Mouse (Mus musculus) liver, adult 2 months (tissue): ENCODE measurements around the gene Rps6kb2. TPM values are rescaled to one million over a fixed set of nuclear protein-coding genes. Genes with fewer than 3 reads are reported as not detected.

Experiments
- DNase-seq: peaks from one replicate; pipeline ENCODE4 v3.0.0-alpha.2; 2011; ENCODE audit warnings: low read depth, low spot score; ENCODE audit errors: extremely low read depth
- H3K27ac ChIP-seq: fragments of 200-500 bp; replicated peaks from 2 replicates; pipeline ENCODE4 v1.5.1; 2012; ENCODE audit warnings: low read depth, mild to moderate bottlenecking, control low read depth, inconsistent platforms, low read length; ENCODE audit not compliant: insufficient read depth
- H3K27me3 ChIP-seq: fragments of 200-500 bp; 2 replicates; pipeline ENCODE4 v1.6.1; 2012; ENCODE audit warnings: mild to moderate bottlenecking, moderate library complexity, low read length, inconsistent platforms; ENCODE audit not compliant: control insufficient read depth, insufficient read depth
- H3K36me3 ChIP-seq: fragments of 200-500 bp; 2 replicates; pipeline ENCODE4 v1.6.1; 2012; ENCODE audit warnings: low read length, inconsistent platforms; ENCODE audit not compliant: control insufficient read depth, insufficient read depth
- H3K4me1 ChIP-seq: fragments of 200-500 bp; 2 replicates; pipeline ENCODE4 v1.6.1; 2011; ENCODE audit warnings: low read length; ENCODE audit not compliant: control insufficient read depth, insufficient read depth
- H3K4me3 ChIP-seq: fragments of 200-500 bp; 2 replicates; pipeline ENCODE4 v1.5.1; 2011; ENCODE audit warnings: low read depth, mild to moderate bottlenecking, control low read depth, low read length, moderate library complexity; ENCODE audit not compliant: insufficient read depth
- H3K79me2 ChIP-seq: fragments of 200-500 bp; 2 replicates; pipeline ENCODE4 v1.6.1; 2012; ENCODE audit warnings: inconsistent platforms, mild to moderate bottlenecking, low read length, moderate library complexity; ENCODE audit not compliant: control insufficient read depth, insufficient read depth
- H3K9ac ChIP-seq: fragments of 200-500 bp; 2 replicates; pipeline ENCODE4 v1.6.1; 2012; ENCODE audit warnings: low read depth, mild to moderate bottlenecking, control low read depth, inconsistent platforms, low read length
- CTCF ChIP-seq: fragments of 200-500 bp; IDR thresholded peaks from 2 replicates; pipeline ENCODE4 v1.5.1; 2011; ENCODE audit warnings: low read depth, low read length, control low read depth
- POLR2A ChIP-seq: fragments of 200-500 bp; IDR thresholded peaks from 2 replicates; pipeline ENCODE4 v1.6.1; 2011; ENCODE audit warnings: low read length, control low read depth; ENCODE audit not compliant: insufficient read depth; ENCODE audit errors: extremely low read depth
- WGBS: fragments of 180-500 bp; shearing (Covaris S2); methylation state at CpG from one replicate; pipeline ENCODE4 v1.1.7; 2018; 5-methylcytosine and 5-hydroxymethylcytosine counted together
- polyA plus RNA-seq: library from polyadenylated mRNA; depleted of rRNA; stranded (reverse); fragments of >200 nt; gene quantifications from 2 replicates; pipeline ENCODE4 v1.2.3, GENCODE M21; 2012
- total RNA-seq: library from RNA; depleted of rRNA; stranded (reverse); fragments of >200 nt; gene quantifications from 2 replicates; pipeline ENCODE4 v1.2.3, GENCODE M21; 2014

Gene Rps6kb2
- total and polyA plus RNA-seq, 2 experiments = 7.2 to 31.6 TPM

- no peak for TF ChIP-seq POLR2A
- no peak for TF ChIP-seq CTCF
- Histone ChIP-seq H3K36me3 (no peaks in the 10 kb centered on the region), H3K79me2 (no peaks in the 10 kb centered on the region), H3K9ac (peak overlapping the region; percentile 9; the same call in 1 of the 2 replicates), H3K27ac (no peak overlapping the region), H3K4me3 (no peak overlapping the region), H3K27me3 (no peaks in the 10 kb centered on the region), H3K4me1 (no peaks in the 10 kb centered on the region)
- no peak for DNase-seq
- WGBS = 70% methylated on average over 15 of the region's 15 CpGs
Measured at GRCm38 (mm10) chr19:4184976-4185975, 22.1 kb upstream of the Rps6kb2 start.

- Histone ChIP-seq H3K27me3 (no peaks in the 10 kb centered on the region), H3K27ac (no peak overlapping the region), H3K36me3 (no peaks in the 10 kb centered on the region), H3K79me2 (no peaks in the 10 kb centered on the region), H3K9ac (no peak overlapping the region), H3K4me3 (no peak overlapping the region), H3K4me1 (no peaks in the 10 kb centered on the region)
- TF ChIP-seq POLR2A = no peak
- TF ChIP-seq CTCF = no peak
- no peak for DNase-seq
- WGBS = 96% methylated on average over 2 of the region's 2 CpGs
Measured at GRCm38 (mm10) chr19:4183689-4184088, 20.5 kb upstream of the Rps6kb2 start.

- WGBS = 58% methylated on average over 3 of the region's 3 CpGs
- H3K27ac ChIP-seq = no peak overlapping the region
Measured at GRCm38 (mm10) chr19:4181892-4182291, 18.7 kb upstream of the Rps6kb2 start.

GRCm38 (mm10) chr19:4180411-4180810 lies 17.3 kb upstream of the Rps6kb2 start:
- H3K27me3 ChIP-seq = no peaks in the 10 kb centered on the region
- 76% methylated on average over 7 of the region's 7 CpGs for WGBS
- no peaks in the 10 kb centered on the region for H3K4me1 ChIP-seq
- H3K79me2 ChIP-seq = no peaks in the 10 kb centered on the region
- no peak overlapping the region for H3K4me3 ChIP-seq
- no peak overlapping the region for H3K9ac ChIP-seq
- H3K36me3 ChIP-seq = no peaks in the 10 kb centered on the region
- TF ChIP-seq CTCF (no peak), POLR2A (no peak)
- DNase-seq = no peak
- H3K27ac ChIP-seq = no peak overlapping the region

More at GRCm38 (mm10) chr19:4181892-4182291, 18.7 kb upstream of the Rps6kb2 start:
- TF ChIP-seq CTCF = no peak
- TF ChIP-seq POLR2A = no peak
- no peaks in the 10 kb centered on the region for H3K4me1 ChIP-seq
- no peaks in the 10 kb centered on the region for H3K36me3 ChIP-seq
- H3K4me3 ChIP-seq = no peak overlapping the region
- no peaks in the 10 kb centered on the region for H3K79me2 ChIP-seq
- DNase-seq = peak; percentile 42
- H3K9ac ChIP-seq = no peak overlapping the region
- H3K27me3 ChIP-seq = no peaks in the 10 kb centered on the region

GRCm38 (mm10) chr19:4175368-4175947 lies 12.3 kb upstream of the Rps6kb2 start, which contains the start of gene Carns1:
TSS of gene Carns1 (minus strand) at chr19:4175479.
- no peak within 1 kb of the TSS for H3K4me3 ChIP-seq
- H3K9ac ChIP-seq = no peak within 1 kb of the TSS
- no peak within 1 kb of the TSS for H3K27ac ChIP-seq

More at GRCm38 (mm10) chr19:4175368-4175947, 12.3 kb upstream of the Rps6kb2 start, which contains the start of gene Carns1:
- DNase-seq = no peak
- TF ChIP-seq CTCF (no peak), POLR2A (no peak)
- Histone ChIP-seq H3K36me3 (no peaks in the 10 kb centered on the region), H3K79me2 (no peaks in the 10 kb centered on the region), H3K27me3 (no peaks in the 10 kb centered on the region), H3K4me1 (no peaks in the 10 kb centered on the region)
- 25% methylated on average over 11 of the region's 11 CpGs for WGBS
